Mouse (Mus musculus) spleen, embryonic (tissue): Measurements from ENCODE around the gene Atmin.

Source experiments
- CTCF ChIA-PET: fragments of 350-600 bp; sonication (Branson Sonifier 250); formaldehyde crosslinking; loops from one replicate; lab custom pipeline; 2022; lab: Charles Lee

Gene Atmin

GRCm38 (mm10) chr8:116943161-116943554 is at the start of gene Atmin:
TSS of gene Atmin (plus strand) at chr8:116943393.
- CTCF ChIA-PET = no interaction called here

- CTCF ChIA-PET = no interaction called here
Observed at GRCm38 (mm10) chr8:116893938-116894337, 49.3 kb upstream of the Atmin start.

- CTCF ChIA-PET = no interaction called here
Observed at GRCm38 (mm10) chr8:116895521-116895920, 47.7 kb upstream of the Atmin start.

GRCm38 (mm10) chr8:116904736-116905135 is 38.5 kb upstream of the Atmin start:
- CTCF ChIA-PET = interaction anchor here (0.6 kb wide), 1 partner anchor 1211 kb away, joined by 4 read pairs; no protein-coding TSS in a partner anchor

GRCm38 (mm10) chr8:116905252-116905651 is 37.9 kb upstream of the Atmin start:
- CTCF ChIA-PET = interaction anchor here (0.6 kb wide), 2 partner anchors 233 to 1211 kb away, joined by 4 to 7 read pairs; no protein-coding TSS in a partner anchor

- CTCF ChIA-PET = interaction anchor here (0.6 kb wide), 1 partner anchor 234 kb away, joined by 7 read pairs; no protein-coding TSS in a partner anchor
Observed at GRCm38 (mm10) chr8:116905836-116906235, 37.4 kb upstream of the Atmin start.

GRCm38 (mm10) chr8:116921005-116921336 is 22.2 kb upstream of the Atmin start:
- CTCF ChIA-PET = interaction anchor here (0.9 kb wide), 1 partner anchor 70 kb away, joined by 3 read pairs; no protein-coding TSS in a partner anchor

- CTCF ChIA-PET = interaction anchor here (0.9 kb wide), 1 partner anchor 69 kb away, joined by 3 read pairs; no protein-coding TSS in a partner anchor
Observed at GRCm38 (mm10) chr8:116921337-116922059, 21.7 kb upstream of the Atmin start, which contains the start of the genes Cmc2 and Cenpn. TSS of gene Cmc2 (minus strand) at chr8:116921455. TSS of gene Cenpn (plus strand) at chr8:116921730.

GRCm38 (mm10) chr8:116922060-116922757 is 21.0 kb upstream of the Atmin start:
- CTCF ChIA-PET = interaction anchor here (0.7 kb wide), 1 partner anchor 12 kb away, joined by 3 read pairs; no protein-coding TSS in a partner anchor

GRCm38 (mm10) chr8:116923526-116923925 is 19.7 kb upstream of the Atmin start:
- CTCF ChIA-PET = no interaction called here

GRCm38 (mm10) chr8:116927880-116928279 is 15.3 kb upstream of the Atmin start:
- CTCF ChIA-PET = interaction anchor here (0.6 kb wide), 1 partner anchor 43 kb away, joined by 8 read pairs; no protein-coding TSS in a partner anchor

- CTCF ChIA-PET = interaction anchor here (1.3 kb wide), 1 partner anchor 12 kb away, joined by 12 read pairs; no protein-coding TSS in a partner anchor
Observed at GRCm38 (mm10) chr8:116928588-116928987, 14.6 kb upstream of the Atmin start.

- CTCF ChIA-PET = interaction anchor here (0.6 kb wide), 1 partner anchor 102 kb away, joined by 24 read pairs; no protein-coding TSS in a partner anchor
Observed at GRCm38 (mm10) chr8:116934976-116935375, 8.2 kb upstream of the Atmin start.

- CTCF ChIA-PET = no interaction called here
Observed at GRCm38 (mm10) chr8:116935506-116935905, 7.7 kb upstream of the Atmin start.

GRCm38 (mm10) chr8:116942284-116943058 is 722 bp upstream of the Atmin start:
- CTCF ChIA-PET = no interaction called here

- CTCF ChIA-PET = no interaction called here
Observed at GRCm38 (mm10) chr8:116943555-116944384, 577 bp downstream of the Atmin start.

GRCm38 (mm10) chr8:116944385-116944696 is 1.1 kb downstream of the Atmin start:
- CTCF ChIA-PET = no interaction called here

GRCm38 (mm10) chr8:116945169-116945910 is 2.1 kb downstream of the Atmin start:
- CTCF ChIA-PET = no interaction called here

- CTCF ChIA-PET = no interaction called here
Observed at GRCm38 (mm10) chr8:116946268-116946838, 3.2 kb downstream of the Atmin start.
